Mouse (Mus musculus): Measurements from ENCODE around the gene Taf12. TPM values are rescaled to one million over a fixed set of nuclear protein-coding genes. Genes with fewer than 3 reads are reported as not detected.

The Taf12 gene
- 60.5 and 65.0 TPM in 2 replicates for polyA plus RNA-seq (2014; fragmentation: Nextera tagmentation; extraction: Ambion mirVana)

DNA sequence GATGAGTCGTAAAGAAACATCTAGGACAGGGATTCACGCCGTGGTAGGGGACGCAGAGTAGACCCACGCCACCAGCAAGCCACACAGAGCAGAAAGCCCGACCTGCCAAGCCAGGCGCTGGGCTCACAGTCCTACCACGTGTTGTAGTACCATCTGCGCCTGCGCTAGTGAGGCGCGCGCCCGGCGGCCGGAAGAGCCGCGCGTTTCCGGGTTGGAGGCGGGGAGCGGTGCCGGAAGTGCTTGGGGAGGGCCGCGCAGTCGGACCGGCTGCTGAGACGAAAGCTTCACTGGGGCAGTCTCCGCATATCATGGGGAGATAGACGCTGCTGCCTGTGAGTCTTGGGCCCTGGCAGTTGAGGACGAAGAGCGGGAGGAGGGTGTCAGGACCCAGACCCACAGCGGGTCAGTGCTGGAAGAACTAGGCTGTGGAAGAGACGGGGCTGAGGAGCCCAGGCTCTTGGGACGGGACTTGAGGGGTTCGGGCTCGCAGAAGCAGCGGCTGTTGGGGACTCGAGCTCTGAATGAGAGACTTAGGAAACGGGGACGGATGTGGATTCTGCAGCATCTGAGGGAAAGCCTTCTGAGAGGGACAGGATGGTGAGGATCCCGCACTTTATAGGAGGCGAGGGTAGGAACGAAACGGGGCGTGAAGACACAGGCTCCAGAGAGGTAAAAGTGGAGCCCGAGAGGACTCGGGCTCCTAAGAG lies at the start of gene Taf12:
Gene Taf12, plus strand, starts transcription at position 220 of the 707 bp plus-strand sequence.
- ATAC-seq (ENCODE audit: low FRiP score) (peak; percentile 91), DNase-seq (ENCODE audit: low spot score) (peak; percentile 98)
- no peaks in the 10 kb centered on the region for H3K9me3 ChIP-seq (ENCODE audit: control insufficient read depth, low read length)
- no peaks in the 10 kb centered on the region for H3K36me3 ChIP-seq (ENCODE audit: control insufficient read depth, insufficient read depth, low read length)
- peak within 1 kb of the TSS; percentile 90 for H3K27ac ChIP-seq (ENCODE audit: low read depth, low read length)
- peak within 1 kb of the TSS; percentile 92 for H3K4me3 ChIP-seq (ENCODE audit: low read depth, low read length)
- peak within 1 kb of the TSS; percentile 93 for H3K4me2 ChIP-seq (replicated peaks; ENCODE audit: low read depth, low read length)
- no peaks in the 10 kb centered on the region for H3K4me1 ChIP-seq (replicated peaks; ENCODE audit: control insufficient read depth, insufficient read depth, low read length)
- H3K9ac ChIP-seq (ENCODE audit: low read depth, low read length): peak within 1 kb of the TSS; percentile 94
- under 1% methylated on average over 48 of the region's 48 CpGs for WGBS
- H3K27me3 ChIP-seq (ENCODE audit: control insufficient read depth, insufficient read depth, low read length): no peaks in the 10 kb centered on the region

- WGBS: 96% methylated on average over 5 of the region's 5 CpGs
- no peaks in the 10 kb centered on the region for H3K4me1 ChIP-seq (replicated peaks; ENCODE audit: control insufficient read depth, insufficient read depth, low read length)
- H3K4me2 ChIP-seq (replicated peaks; ENCODE audit: low read depth, low read length): no peak overlapping the region
- no peaks in the 10 kb centered on the region for H3K27me3 ChIP-seq (ENCODE audit: control insufficient read depth, insufficient read depth, low read length)
- H3K27ac ChIP-seq (ENCODE audit: low read depth, low read length): no peak overlapping the region
- no peak overlapping the region for H3K4me3 ChIP-seq (ENCODE audit: low read depth, low read length)
- no peak overlapping the region for H3K9ac ChIP-seq (ENCODE audit: low read depth, low read length)
- peaks cover 13% of the 10 kb centered on the region; the same call in 1 of the 2 replicates for H3K36me3 ChIP-seq (ENCODE audit: control insufficient read depth, insufficient read depth, low read length)
- no peak for ATAC-seq (ENCODE audit: low FRiP score)
- no peaks in the 10 kb centered on the region for H3K9me3 ChIP-seq (ENCODE audit: control insufficient read depth, low read length)
- no peak for DNase-seq (ENCODE audit: low spot score)
Observed at GRCm38 (mm10) chr4:132230422-132230821, 43.8 kb upstream of the Taf12 start.

- H3K27me3 ChIP-seq (ENCODE audit: control insufficient read depth, insufficient read depth, low read length): no peaks in the 10 kb centered on the region
- peaks cover 6% of the 10 kb centered on the region; the same call in 1 of the 2 replicates for H3K36me3 ChIP-seq (ENCODE audit: control insufficient read depth, insufficient read depth, low read length)
- H3K9ac ChIP-seq (ENCODE audit: low read depth, low read length): no peak overlapping the region
- DNase-seq (ENCODE audit: low spot score) (no peak), ATAC-seq (ENCODE audit: low FRiP score) (no peak)
- 93% methylated on average over 8 of the region's 8 CpGs for WGBS
- no peaks in the 10 kb centered on the region for H3K9me3 ChIP-seq (ENCODE audit: control insufficient read depth, low read length)
- H3K4me2 ChIP-seq (replicated peaks; ENCODE audit: low read depth, low read length): no peak overlapping the region
- H3K4me3 ChIP-seq (ENCODE audit: low read depth, low read length): no peak overlapping the region
- no peak overlapping the region for H3K27ac ChIP-seq (ENCODE audit: low read depth, low read length)
- no peaks in the 10 kb centered on the region for H3K4me1 ChIP-seq (replicated peaks; ENCODE audit: control insufficient read depth, insufficient read depth, low read length)
Observed at GRCm38 (mm10) chr4:132234710-132235109, 39.5 kb upstream of the Taf12 start.

- H3K27me3 ChIP-seq (ENCODE audit: control insufficient read depth, insufficient read depth, low read length): no peaks in the 10 kb centered on the region
- no peaks in the 10 kb centered on the region for H3K9me3 ChIP-seq (ENCODE audit: control insufficient read depth, low read length)
- no peak overlapping the region for H3K27ac ChIP-seq (ENCODE audit: low read depth, low read length)
- ATAC-seq (ENCODE audit: low FRiP score): no peak
- no peak overlapping the region for H3K4me2 ChIP-seq (replicated peaks; ENCODE audit: low read depth, low read length)
- no peak overlapping the region for H3K4me3 ChIP-seq (ENCODE audit: low read depth, low read length)
- no peak for DNase-seq (ENCODE audit: low spot score)
- no peak overlapping the region for H3K9ac ChIP-seq (ENCODE audit: low read depth, low read length)
- 87% methylated on average over 4 of the region's 4 CpGs for WGBS
- no peaks in the 10 kb centered on the region for H3K4me1 ChIP-seq (replicated peaks; ENCODE audit: control insufficient read depth, insufficient read depth, low read length)
- H3K36me3 ChIP-seq (ENCODE audit: control insufficient read depth, insufficient read depth, low read length): peaks cover 5% of the 10 kb centered on the region
Observed at GRCm38 (mm10) chr4:132238356-132238755, 35.8 kb upstream of the Taf12 start.

GRCm38 (mm10) chr4:132240367-132240766 lies 33.8 kb upstream of the Taf12 start:
- Histone ChIP-seq H3K27me3 (ENCODE audit: control insufficient read depth, insufficient read depth, low read length) (no peaks in the 10 kb centered on the region), H3K9me3 (ENCODE audit: control insufficient read depth, low read length) (no peaks in the 10 kb centered on the region), H3K27ac (ENCODE audit: low read depth, low read length) (no peak overlapping the region), H3K36me3 (ENCODE audit: control insufficient read depth, insufficient read depth, low read length) (peaks cover 5% of the 10 kb centered on the region), H3K4me3 (ENCODE audit: low read depth, low read length) (no peak overlapping the region), H3K9ac (ENCODE audit: low read depth, low read length) (no peak overlapping the region), H3K4me2 (replicated peaks; ENCODE audit: low read depth, low read length) (no peak overlapping the region), H3K4me1 (replicated peaks; ENCODE audit: control insufficient read depth, insufficient read depth, low read length) (no peaks in the 10 kb centered on the region)
- no peak for ATAC-seq (ENCODE audit: low FRiP score)
- no peak for DNase-seq (ENCODE audit: low spot score)
- WGBS: 92% methylated on average over 3 of the region's 3 CpGs

DNA sequence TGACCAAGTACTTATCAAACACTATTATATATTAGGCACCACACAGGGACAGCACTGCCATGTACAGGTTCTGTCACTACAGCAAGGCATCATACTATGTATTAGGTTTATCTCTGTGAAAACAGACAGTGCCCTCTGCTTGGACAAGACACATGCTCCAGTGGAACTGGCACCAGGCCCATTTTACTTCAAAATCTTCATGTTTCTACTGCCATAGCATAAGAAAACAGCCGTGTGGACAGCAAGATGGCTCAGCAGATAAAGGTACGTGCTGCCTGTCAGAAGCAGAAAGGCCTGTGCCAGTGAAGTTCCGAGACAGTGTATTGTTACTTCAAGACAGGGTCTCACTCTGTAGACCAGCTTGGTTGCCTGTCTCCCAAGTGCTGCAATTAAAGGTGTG lies 33.0 kb upstream of the Taf12 start:
- no peak overlapping the region for H3K9ac ChIP-seq (ENCODE audit: low read depth, low read length)
- H3K27ac ChIP-seq (ENCODE audit: low read depth, low read length): no peak overlapping the region
- no peaks in the 10 kb centered on the region for H3K9me3 ChIP-seq (ENCODE audit: control insufficient read depth, low read length)
- no peaks in the 10 kb centered on the region for H3K27me3 ChIP-seq (ENCODE audit: control insufficient read depth, insufficient read depth, low read length)
- 93% methylated on average over 3 of the region's 3 CpGs for WGBS
- H3K4me2 ChIP-seq (replicated peaks; ENCODE audit: low read depth, low read length): no peak overlapping the region
- ATAC-seq (ENCODE audit: low FRiP score): no peak
- H3K36me3 ChIP-seq (ENCODE audit: control insufficient read depth, insufficient read depth, low read length): peaks cover 5% of the 10 kb centered on the region
- no peak overlapping the region for H3K4me3 ChIP-seq (ENCODE audit: low read depth, low read length)
- no peak for DNase-seq (ENCODE audit: low spot score)
- no peaks in the 10 kb centered on the region for H3K4me1 ChIP-seq (replicated peaks; ENCODE audit: control insufficient read depth, insufficient read depth, low read length)

DNA sequence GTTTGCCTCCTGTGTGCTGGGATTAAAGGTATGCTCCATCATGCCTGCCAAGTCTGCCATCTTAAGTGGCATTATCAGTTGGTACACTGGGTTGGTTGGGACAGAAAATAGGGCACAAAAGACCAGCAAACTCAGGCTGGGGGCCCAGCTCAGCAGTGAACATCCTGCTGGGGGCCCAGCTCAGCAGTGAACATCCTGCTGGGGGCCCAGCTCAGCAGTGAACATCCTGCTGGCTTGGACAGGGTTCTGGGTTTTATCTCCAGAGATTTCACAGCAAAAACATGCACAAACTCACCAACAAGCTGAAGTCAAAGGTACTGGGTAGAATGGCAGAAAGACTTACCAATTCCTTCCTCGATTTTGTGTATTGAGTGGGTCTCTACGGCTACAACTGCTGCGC lies 28.5 kb upstream of the Taf12 start:
- Histone ChIP-seq H3K4me1 (replicated peaks; ENCODE audit: control insufficient read depth, insufficient read depth, low read length) (no peaks in the 10 kb centered on the region), H3K9me3 (ENCODE audit: control insufficient read depth, low read length) (no peaks in the 10 kb centered on the region), H3K4me2 (replicated peaks; ENCODE audit: low read depth, low read length) (no peak overlapping the region), H3K4me3 (ENCODE audit: low read depth, low read length) (no peak overlapping the region), H3K9ac (ENCODE audit: low read depth, low read length) (no peak overlapping the region), H3K27ac (ENCODE audit: low read depth, low read length) (no peak overlapping the region), H3K36me3 (ENCODE audit: control insufficient read depth, insufficient read depth, low read length) (peaks cover 4% of the 10 kb centered on the region; the same call in 1 of the 2 replicates), H3K27me3 (ENCODE audit: control insufficient read depth, insufficient read depth, low read length) (no peaks in the 10 kb centered on the region)
- DNase-seq (ENCODE audit: low spot score): no peak
- over 99% methylated on average over 3 of the region's 3 CpGs for WGBS
- ATAC-seq (ENCODE audit: low FRiP score): no peak

GRCm38 (mm10) chr4:132247451-132247997 lies 26.7 kb upstream of the Taf12 start:
- Histone ChIP-seq H3K9ac (ENCODE audit: low read depth, low read length) (no peak overlapping the region), H3K36me3 (ENCODE audit: control insufficient read depth, insufficient read depth, low read length) (0 out of 2 replicates have a peak, but pooled peaks cover 2% of the 10 kb centered on the region), H3K4me1 (replicated peaks; ENCODE audit: control insufficient read depth, insufficient read depth, low read length) (no peaks in the 10 kb centered on the region), H3K27ac (ENCODE audit: low read depth, low read length) (no peak overlapping the region), H3K4me2 (replicated peaks; ENCODE audit: low read depth, low read length) (no peak overlapping the region), H3K4me3 (ENCODE audit: low read depth, low read length) (no peak overlapping the region), H3K9me3 (ENCODE audit: control insufficient read depth, low read length) (no peaks in the 10 kb centered on the region), H3K27me3 (ENCODE audit: control insufficient read depth, insufficient read depth, low read length) (no peaks in the 10 kb centered on the region)
- DNase-seq (ENCODE audit: low spot score): no peak
- WGBS: 96% methylated on average over 5 of the region's 5 CpGs
- no peak for ATAC-seq (ENCODE audit: low FRiP score)

DNA sequence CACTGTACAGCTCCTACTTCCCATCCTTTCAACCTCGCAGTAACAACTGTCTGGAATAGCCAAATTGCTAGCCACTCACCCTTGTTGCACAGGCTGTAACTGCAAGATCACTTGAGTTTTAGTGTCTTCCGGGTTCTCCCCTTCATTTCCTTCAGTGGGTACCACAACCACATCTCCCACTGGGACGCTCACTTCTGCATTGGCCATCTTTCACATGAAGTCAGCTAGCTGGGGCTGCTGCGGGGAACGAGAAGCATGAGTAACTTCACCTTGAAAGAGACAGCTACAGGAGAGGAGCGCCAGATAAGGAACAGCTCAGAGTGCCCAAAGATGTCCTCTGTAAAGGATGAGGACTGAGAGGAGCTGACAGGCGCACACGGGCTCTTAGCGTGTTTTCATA lies 22.6 kb upstream of the Taf12 start:
- H3K4me2 ChIP-seq (replicated peaks; ENCODE audit: low read depth, low read length): no peak overlapping the region
- H3K36me3 ChIP-seq (ENCODE audit: control insufficient read depth, insufficient read depth, low read length): 0 out of 2 replicates have a peak, but pooled peaks cover 2% of the 10 kb centered on the region
- ATAC-seq (ENCODE audit: low FRiP score) (no peak), DNase-seq (ENCODE audit: low spot score) (no peak)
- no peak overlapping the region for H3K4me3 ChIP-seq (ENCODE audit: low read depth, low read length)
- no peak overlapping the region for H3K9ac ChIP-seq (ENCODE audit: low read depth, low read length)
- H3K9me3 ChIP-seq (ENCODE audit: control insufficient read depth, low read length): no peaks in the 10 kb centered on the region
- WGBS: 95% methylated on average over 9 of the region's 9 CpGs
- H3K4me1 ChIP-seq (replicated peaks; ENCODE audit: control insufficient read depth, insufficient read depth, low read length): no peaks in the 10 kb centered on the region
- H3K27ac ChIP-seq (ENCODE audit: low read depth, low read length): no peak overlapping the region
- no peaks in the 10 kb centered on the region for H3K27me3 ChIP-seq (ENCODE audit: control insufficient read depth, insufficient read depth, low read length)
